Mouse (Mus musculus): ENCODE results near the gene Pcsk5.

Gene Pcsk5

GRCm38 (mm10) chr19:17399965-17400364 is 437.5 kb downstream of the Pcsk5 start:
- no peak for DNase-seq (ENCODE audit: low spot score in 2 of 2)

- DNase-seq (ENCODE audit: low spot score in 2 of 2), result no peak
Measured at GRCm38 (mm10) chr19:17397922-17398321, 439.5 kb downstream of the Pcsk5 start.

- peak; percentile 38 to 46 for DNase-seq (ENCODE audit: low spot score in 2 of 2)
Measured at GRCm38 (mm10) chr19:17396802-17397201, 440.6 kb downstream of the Pcsk5 start.

GRCm38 (mm10) chr19:17393841-17394591 is 443.4 kb downstream of the Pcsk5 start, which contains the start of gene Rfk:
Rfk (plus strand) TSS chr19:17394043.
- DNase-seq (ENCODE audit: low spot score in 2 of 2), result peak; percentile 93 to 94

- DNase-seq (ENCODE audit: low spot score in 2 of 2), result no peak
Measured at GRCm38 (mm10) chr19:17392866-17393265, 444.6 kb downstream of the Pcsk5 start.

GRCm38 (mm10) chr19:17388404-17388803 is 449.0 kb downstream of the Pcsk5 start:
- DNase-seq (ENCODE audit: low spot score in 2 of 2), result peak in 1 of 2 experiments; percentile 11

GRCm38 (mm10) chr19:17386424-17386823 is 451.0 kb downstream of the Pcsk5 start:
- DNase-seq (ENCODE audit: low spot score in 2 of 2), result no peak

GRCm38 (mm10) chr19:17385426-17385825 is 452.0 kb downstream of the Pcsk5 start:
- no peak for DNase-seq (ENCODE audit: low spot score in 2 of 2)

- DNase-seq (ENCODE audit: low spot score in 2 of 2), result no peak
Measured at GRCm38 (mm10) chr19:17385022-17385421, 452.4 kb downstream of the Pcsk5 start.

GRCm38 (mm10) chr19:17382807-17383397 is 454.5 kb downstream of the Pcsk5 start:
- DNase-seq (ENCODE audit: low spot score in 2 of 2), result no peak

Measured in spleen, postnatal 36 days (tissue).